Mouse (Mus musculus) hindbrain, postnatal 0 days (tissue): ENCODE data around the gene B3gnt3. TPM values are rescaled to one million over a fixed set of nuclear protein-coding genes. Genes with fewer than 3 reads are reported as not detected.

ENCODE experiments used
- ATAC-seq: fragments of 200-750 bp; cut with Nextera tagmentation; 2 replicates; pipeline ENCODE4 v1.8.0; 2017; ENCODE audit warnings: mild to moderate bottlenecking, moderate TSS enrichment, moderate library complexity
- DNase-seq: peaks from one replicate; pipeline ENCODE4 v3.0.0-alpha.2; 2015; ENCODE audit warnings: low spot score
- H3K27ac ChIP-seq: fragments of 300-500 bp; sonication (generic); 2 replicates; pipeline ENCODE4 v1.5.1; 2014; ENCODE audit warnings: mild to moderate bottlenecking
- H3K27me3 ChIP-seq: fragments of 300-500 bp; sonication (generic); 2 replicates; pipeline ENCODE4 v1.6.1; 2014; ENCODE audit warnings: low read length, mixed read lengths; ENCODE audit not compliant: insufficient read depth
- H3K36me3 ChIP-seq: fragments of 300-500 bp; sonication (generic); 2 replicates; pipeline ENCODE4 v1.6.1; 2014; ENCODE audit warnings: low read length, mixed read lengths; ENCODE audit not compliant: insufficient read depth
- H3K4me1 ChIP-seq: fragments of 300-500 bp; sonication (generic); 2 replicates; pipeline ENCODE4 v1.6.1; 2014; ENCODE audit warnings: antibody characterized with exemption, low read length, mixed read lengths; ENCODE audit not compliant: insufficient read depth
- H3K4me2 ChIP-seq: fragments of 300-500 bp; sonication (generic); 2 replicates; pipeline ENCODE4 v1.6.1; 2014; ENCODE audit warnings: low read depth, mild to moderate bottlenecking, low read length, moderate library complexity, mixed read lengths
- H3K4me3 ChIP-seq: fragments of 300-500 bp; sonication (generic); 2 replicates; pipeline ENCODE4 v1.5.1; 2014; ENCODE audit warnings: low read length
- H3K9ac ChIP-seq: fragments of 300-500 bp; sonication (generic); replicated peaks from 2 replicates; pipeline ENCODE4 v1.6.1; 2014; ENCODE audit warnings: mild to moderate bottlenecking, low read length, moderate library complexity, mixed read lengths
- H3K9me3 ChIP-seq: fragments of 300-500 bp; sonication (generic); 2 replicates; pipeline ENCODE4 v1.6.1; 2016; ENCODE audit warnings: low read length, mixed read lengths
- CTCF ChIP-seq: IDR thresholded peaks from 2 replicates; pipeline ENCODE4 v1.5.1; 2016; ENCODE audit warnings: antibody characterized with exemption, control low read depth, low read depth
- WGBS: fragments of 180-500 bp; shearing (Covaris S2); extraction: QIAGEN DNeasy Blood & Tissue Kit; methylation state at CpG from one replicate; pipeline ENCODE4 v1.1.7; 2014; 5-methylcytosine and 5-hydroxymethylcytosine counted together
- polyA plus RNA-seq: library from polyadenylated mRNA; unstranded; fragments of >200 nt; fragmentation: Nextera tagmentation; extraction: Ambion mirVana; gene quantifications from 2 replicates; pipeline ENCODE4 v1.2.1, GENCODE M21; 2015
- total RNA-seq: library from RNA; depleted of rRNA; stranded (reverse); fragments of >200 nt; gene quantifications from 2 replicates; pipeline ENCODE4 v1.2.3, GENCODE M21; 2014

B3gnt3 gene
- total and polyA plus RNA-seq, 2 experiments from 2014 or later, result 0.42 to 0.60 TPM

DNA sequence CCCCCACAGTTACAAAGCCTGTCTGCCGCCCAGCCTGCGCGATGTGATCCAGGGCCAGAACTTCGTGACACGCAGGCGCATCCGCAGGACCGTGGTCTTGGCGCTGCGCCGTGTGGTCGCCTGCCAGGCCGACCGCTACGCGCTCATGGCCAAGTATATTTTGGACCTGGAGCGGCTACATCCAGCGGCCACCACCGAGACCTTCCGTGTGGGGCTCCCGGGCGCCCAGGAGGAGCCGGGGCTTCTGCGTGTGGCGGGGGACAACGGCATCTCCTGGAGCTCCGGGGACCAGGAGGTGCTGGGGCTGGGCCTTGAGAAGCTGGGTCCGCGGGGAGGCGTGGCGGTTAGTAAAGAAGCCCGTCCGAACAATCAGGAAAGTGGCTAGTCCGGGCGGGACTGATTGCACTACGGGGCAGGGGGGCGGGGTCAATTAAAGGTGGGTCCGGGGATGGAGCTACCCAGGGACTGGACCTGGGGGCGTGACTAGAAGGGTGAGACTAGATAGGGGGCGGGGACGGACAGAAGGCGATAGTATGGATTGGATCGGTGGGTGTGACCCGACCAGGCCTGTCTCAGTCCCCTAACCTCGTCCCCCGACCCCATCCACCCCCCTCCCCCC is 21.9 kb downstream of the B3gnt3 start:
- H3K36me3 ChIP-seq, result no peaks in the 10 kb centered on the region

DNA sequence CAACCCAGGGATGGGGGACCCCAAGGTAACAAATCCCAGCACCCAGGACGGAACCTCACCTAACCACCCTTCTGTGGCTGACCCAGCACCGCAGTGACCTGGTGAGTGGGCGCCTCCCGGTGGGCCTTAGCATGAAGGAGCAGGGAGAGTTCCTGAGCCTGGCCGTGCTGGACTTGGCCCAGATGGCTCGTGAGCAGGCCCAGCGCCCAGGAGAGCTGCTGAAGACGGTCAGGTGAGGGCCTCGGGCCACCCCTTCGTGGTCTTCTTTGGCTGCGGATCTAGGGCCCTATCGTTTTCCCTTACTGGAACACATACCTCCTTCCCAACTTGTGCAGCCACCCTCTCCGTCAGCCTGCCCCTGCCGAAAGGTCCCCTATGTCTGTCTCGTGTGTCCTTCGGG is 22.5 kb downstream of the B3gnt3 start:
- ATAC-seq, result no peak
- peaks cover 10% of the 10 kb centered on the region for H3K4me1 ChIP-seq
- no peak overlapping the region for H3K27ac ChIP-seq
- WGBS, result 18% methylated on average over 14 of the region's 16 CpGs
- H3K9ac ChIP-seq, result 0 out of 2 replicates have a peak overlapping the region, but pooled peaks have one; percentile 30
- no peak for DNase-seq
- H3K27me3 ChIP-seq, result peaks cover 57% of the 10 kb centered on the region
- peak overlapping the region; percentile 67 for H3K4me2 ChIP-seq
- H3K9me3 ChIP-seq, result no peaks in the 10 kb centered on the region
- H3K36me3 ChIP-seq, result no peaks in the 10 kb centered on the region
- TF ChIP-seq CTCF, result no peak
- H3K4me3 ChIP-seq, result peak overlapping the region; percentile 35

More for the DNA sequence above, 21.9 kb downstream of the B3gnt3 start:
- Histone ChIP-seq H3K27me3 (peaks cover 63% of the 10 kb centered on the region), H3K4me3 (peak overlapping the region; percentile 35), H3K4me1 (peaks cover 10% of the 10 kb centered on the region), H3K9me3 (no peaks in the 10 kb centered on the region), H3K4me2 (peak overlapping the region; percentile 67), H3K9ac (peak overlapping the region; percentile 30; the same call in 1 of the 2 replicates), H3K27ac (no peak overlapping the region)
- 4% methylated on average over 46 of the region's 46 CpGs for WGBS
- peak; percentile 45 for DNase-seq
- ATAC-seq, result 0 out of 2 replicates have a peak, but pooled peaks have one; percentile 3
- no peak for TF ChIP-seq CTCF

DNA sequence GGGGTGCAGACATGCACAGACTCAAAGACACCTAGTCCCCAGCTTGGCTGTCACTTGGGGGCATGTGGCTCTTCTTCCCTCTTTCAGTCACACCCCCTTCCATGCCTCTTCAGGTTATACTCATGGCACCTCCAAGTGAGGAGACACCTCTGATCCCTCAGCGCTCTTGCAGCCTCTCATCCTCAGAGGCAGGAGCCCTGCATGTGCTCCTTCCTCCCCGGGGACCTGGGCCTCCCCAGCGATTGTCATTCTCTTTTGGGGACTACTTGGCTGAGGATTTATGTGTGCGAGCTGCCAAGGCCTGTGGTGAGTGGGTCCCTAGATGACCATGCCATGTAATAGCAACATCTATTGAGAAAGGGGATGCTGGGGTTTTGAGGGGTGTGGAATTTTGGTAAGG is 23.4 kb downstream of the B3gnt3 start:
- peaks cover 10% of the 10 kb centered on the region for H3K4me1 ChIP-seq
- ATAC-seq, result no peak; the same call in 1 of the 2 replicates
- no peak for DNase-seq
- TF ChIP-seq CTCF, result no peak
- H3K36me3 ChIP-seq, result no peaks in the 10 kb centered on the region
- H3K27ac ChIP-seq, result no peak overlapping the region
- H3K9me3 ChIP-seq, result no peaks in the 10 kb centered on the region
- H3K4me2 ChIP-seq, result no peak overlapping the region
- peaks cover 48% of the 10 kb centered on the region for H3K27me3 ChIP-seq
- 66% methylated on average over 4 of the region's 4 CpGs for WGBS
- H3K4me3 ChIP-seq, result no peak overlapping the region
- H3K9ac ChIP-seq, result no peak overlapping the region

DNA sequence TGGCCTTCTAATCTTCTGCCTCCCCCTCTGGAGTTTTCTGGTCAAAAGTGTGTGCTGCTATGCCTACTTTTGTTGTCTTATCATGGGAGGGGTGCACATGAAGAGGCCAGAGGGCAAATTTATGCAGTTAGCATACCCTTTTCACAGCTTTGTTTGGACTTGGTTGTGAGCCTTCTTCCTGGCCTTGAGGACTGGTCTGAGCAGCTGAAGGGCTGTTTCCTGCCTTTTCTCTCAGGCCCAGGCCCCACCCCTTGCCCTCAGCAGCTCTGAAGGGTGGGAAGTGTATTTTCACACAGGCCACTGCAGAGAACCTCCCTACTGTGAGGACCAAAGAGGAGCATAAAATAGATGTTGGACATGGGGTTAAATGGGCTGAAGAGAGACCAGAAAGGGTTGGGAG is 24.0 kb downstream of the B3gnt3 start:
- peaks cover 42% of the 10 kb centered on the region for H3K27me3 ChIP-seq

DNA sequence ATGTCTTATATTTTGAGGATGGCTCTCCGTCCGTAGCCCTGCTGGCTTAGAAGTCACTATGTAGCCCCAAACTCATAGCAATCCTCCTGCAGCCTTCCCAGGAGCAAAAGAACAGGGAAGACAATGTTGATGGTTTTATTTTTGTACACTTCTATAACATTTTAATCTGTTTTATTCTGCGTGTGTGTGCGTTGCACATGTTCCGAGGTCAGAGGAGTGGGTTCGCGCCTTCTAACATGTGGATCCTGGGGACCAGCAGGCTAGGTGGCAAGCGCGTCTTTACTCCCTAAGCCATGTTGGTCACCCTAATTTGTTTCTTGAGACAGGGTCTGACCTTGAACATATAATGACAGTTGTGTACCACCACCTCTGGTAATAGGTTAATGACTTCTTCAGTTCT is 24.8 kb downstream of the B3gnt3 start:
- Histone ChIP-seq H3K36me3 (no peaks in the 10 kb centered on the region), H3K9me3 (no peaks in the 10 kb centered on the region), H3K4me3 (peak overlapping the region; percentile 63), H3K4me1 (peaks cover 14% of the 10 kb centered on the region), H3K9ac (peak overlapping the region; percentile 69; the same call in 1 of the 2 replicates), H3K27ac (0 out of 2 replicates have a peak overlapping the region, but pooled peaks have one; percentile 78), H3K4me2 (peak overlapping the region; percentile 90), H3K27me3 (peaks cover 35% of the 10 kb centered on the region)
- 58% methylated on average over 9 of the region's 9 CpGs for WGBS
- no peak for ATAC-seq
- DNase-seq, result no peak
- TF ChIP-seq CTCF, result no peak

More for the DNA sequence above, 24.0 kb downstream of the B3gnt3 start:
- Histone ChIP-seq H3K27ac (no peak overlapping the region), H3K9me3 (no peaks in the 10 kb centered on the region), H3K4me3 (no peak overlapping the region), H3K4me2 (no peak overlapping the region), H3K9ac (no peak overlapping the region), H3K36me3 (no peaks in the 10 kb centered on the region), H3K4me1 (peaks cover 10% of the 10 kb centered on the region)
- DNase-seq (no peak), ATAC-seq (no peak)
- no peak for TF ChIP-seq CTCF

DNA sequence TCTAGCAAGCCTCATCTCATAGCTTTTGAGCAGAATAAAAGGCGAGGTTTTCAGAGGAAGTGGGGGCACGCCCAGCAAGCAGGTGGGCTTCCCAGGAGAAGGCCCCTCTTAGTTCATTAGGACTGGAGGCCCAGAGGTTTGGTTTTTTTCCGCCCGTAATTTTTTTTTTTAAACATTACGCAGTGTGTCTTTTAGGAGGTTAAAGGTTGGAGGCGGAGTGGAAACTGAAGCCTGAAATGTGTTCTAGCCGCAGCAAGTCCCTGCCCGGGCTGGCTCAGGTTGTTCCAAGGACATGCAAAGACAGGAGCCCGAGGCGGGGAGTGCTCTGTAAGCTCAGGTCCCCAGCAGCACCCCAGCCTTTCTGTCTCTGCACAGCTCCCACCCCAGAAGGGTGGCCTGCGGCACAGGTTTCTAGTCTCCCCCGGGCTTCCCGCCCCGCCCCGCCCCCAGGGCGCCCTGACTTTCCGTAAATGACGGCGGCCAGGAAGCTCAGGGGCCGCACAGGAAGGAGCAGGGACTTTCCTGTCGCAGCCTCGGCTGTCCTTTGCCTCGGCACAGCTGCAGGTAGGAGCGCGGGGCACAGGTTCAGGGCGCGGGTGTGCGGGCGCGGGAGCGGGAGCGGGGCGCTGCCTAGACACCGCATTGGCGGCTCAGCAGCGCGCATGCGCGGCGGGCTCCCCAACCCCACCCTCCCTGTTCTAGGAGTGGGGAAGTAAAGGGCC is 25.4 kb downstream of the B3gnt3 start, which contains the start of gene Jak3:
Gene Jak3, plus strand, starts transcription at position 277 of the 722 bp plus-strand sequence.
- H3K27me3 ChIP-seq, result peaks cover 29% of the 10 kb centered on the region
- TF ChIP-seq CTCF, result no peak
- peak within 1 kb of the TSS; percentile 90 for H3K4me2 ChIP-seq
- 2% methylated on average over 39 of the region's 40 CpGs for WGBS
- peak; percentile 85 for DNase-seq
- peak within 1 kb of the TSS; percentile 69 for H3K9ac ChIP-seq
- H3K9me3 ChIP-seq, result no peaks in the 10 kb centered on the region
- peaks cover 15% of the 10 kb centered on the region for H3K4me1 ChIP-seq
- H3K4me3 ChIP-seq, result peak within 1 kb of the TSS; percentile 63
- ATAC-seq, result peak; percentile 51
- H3K36me3 ChIP-seq, result no peaks in the 10 kb centered on the region
- H3K27ac ChIP-seq, result peak within 1 kb of the TSS; percentile 78
